Mouse (Mus musculus): ENCODE data around the gene Grap2. TPM values are rescaled to one million over a fixed set of nuclear protein-coding genes. Genes with fewer than 3 reads are reported as not detected.
A peak's percentile ranks its signal among the peaks of the same experiment; 100 is the strongest.

Gene Grap2
- polyA plus RNA-seq, 1 experiment from 2014 or later: 16.0 TPM

DNA sequence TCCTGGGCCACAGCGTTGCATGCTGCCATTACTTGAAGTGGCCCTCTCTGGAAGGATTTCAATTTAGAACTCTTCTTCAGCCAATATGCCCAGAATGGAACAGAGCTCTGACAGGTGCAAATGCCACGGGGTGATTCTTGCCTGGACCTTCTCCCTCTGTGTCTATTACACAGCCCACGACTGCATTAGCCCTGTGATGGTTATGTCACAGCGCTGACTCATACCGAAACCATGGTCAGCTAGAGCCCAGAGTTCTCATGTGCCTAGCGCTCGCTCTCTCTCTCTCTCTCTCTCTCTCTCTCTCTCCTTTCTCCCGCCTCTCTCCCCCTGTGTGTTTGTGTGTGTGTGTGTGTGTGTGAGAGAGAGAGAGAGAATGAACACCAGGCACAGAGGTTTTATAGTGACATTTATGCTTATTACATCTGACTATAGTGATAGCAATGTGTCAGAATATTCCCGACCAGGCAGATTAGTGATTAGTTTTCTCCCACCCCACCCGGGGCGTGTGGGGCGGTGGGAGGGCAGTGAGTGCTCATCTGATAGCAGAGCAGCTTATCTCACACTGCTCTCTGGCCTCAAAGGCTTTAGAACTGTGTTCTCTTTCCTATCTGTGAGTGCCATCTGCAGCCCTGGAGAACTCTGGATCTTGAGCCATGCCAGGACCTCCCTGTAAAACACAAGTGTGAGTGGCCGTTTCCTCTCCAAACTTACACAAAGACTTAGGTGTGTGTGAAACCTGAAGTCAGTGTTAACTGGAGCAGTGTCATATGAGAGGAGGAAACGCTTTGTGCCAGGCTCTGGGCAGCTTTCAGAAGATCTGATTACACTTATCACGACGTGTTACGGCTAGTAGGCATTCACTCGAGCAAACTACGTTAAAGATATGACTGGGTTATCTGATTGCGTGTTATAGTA, 10.4 kb downstream of the Grap2 start:
- no peak for ATAC-seq (replicated peaks; ENCODE audit: insufficient number of reproducible peaks, low FRiP score, low TSS enrichment)
- Histone ChIP-seq H3K9me3 (replicated peaks; ENCODE audit: control insufficient read depth, low read length) (no peaks in the 10 kb centered on the region), H3K36me3 (ENCODE audit: control insufficient read depth, insufficient read depth, low read length) (no peaks in the 10 kb centered on the region), H3K27ac (ENCODE audit: low read depth, low read length) (no peak overlapping the region), H3K4me1 (ENCODE audit: control insufficient read depth, insufficient read depth, low read length) (0 out of 2 replicates have a peak, but pooled peaks cover 7% of the 10 kb centered on the region), H3K4me2 (peak overlapping the region; percentile 12; the same call in 1 of the 2 replicates), H3K4me3 (ENCODE audit: low read depth, low read length) (no peak overlapping the region), H3K9ac (ENCODE audit: low read depth, low read length) (0 out of 2 replicates have a peak overlapping the region, but pooled peaks have one; percentile 18), H3K27me3 (ENCODE audit: control insufficient read depth, insufficient read depth, low read length) (peaks cover 24% of the 10 kb centered on the region; the same call in 1 of the 2 replicates)
- 41% methylated on average over 20 of the region's 20 CpGs for WGBS (ENCODE audit: insufficient replicate concordance)

DNA sequence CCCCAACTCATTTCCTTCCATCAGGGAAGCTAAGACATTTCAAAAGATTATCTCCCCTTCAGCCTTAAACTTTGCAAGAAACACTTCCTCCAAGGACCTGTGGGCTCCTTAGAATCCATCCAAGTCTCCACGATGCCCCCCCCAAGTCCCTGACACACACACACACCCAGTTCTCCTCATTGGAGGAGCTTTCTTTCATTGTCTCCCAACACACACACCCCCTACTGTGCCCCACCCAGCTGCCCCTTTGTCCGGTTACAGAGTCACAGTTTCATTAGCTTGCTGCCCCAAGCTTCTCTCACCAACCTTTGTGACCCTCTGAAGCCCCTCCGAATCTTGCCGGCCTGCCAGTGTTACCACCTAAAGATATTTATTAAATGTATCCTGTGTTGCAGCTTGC, 13.9 kb downstream of the Grap2 start:
- H3K27me3 ChIP-seq (ENCODE audit: control insufficient read depth, insufficient read depth, low read length): peaks cover 13% of the 10 kb centered on the region
- 0 out of 2 replicates have a peak, but pooled peaks cover 7% of the 10 kb centered on the region for H3K4me1 ChIP-seq (ENCODE audit: control insufficient read depth, insufficient read depth, low read length)
- no peak overlapping the region for H3K4me2 ChIP-seq
- 52% methylated on average over 4 of the region's 4 CpGs for WGBS (ENCODE audit: insufficient replicate concordance)
- H3K9me3 ChIP-seq (replicated peaks; ENCODE audit: control insufficient read depth, low read length): no peaks in the 10 kb centered on the region
- no peaks in the 10 kb centered on the region for H3K36me3 ChIP-seq (ENCODE audit: control insufficient read depth, insufficient read depth, low read length)
- no peak overlapping the region for H3K9ac ChIP-seq (ENCODE audit: low read depth, low read length)
- no peak overlapping the region for H3K27ac ChIP-seq (ENCODE audit: low read depth, low read length)
- H3K4me3 ChIP-seq (ENCODE audit: low read depth, low read length): no peak overlapping the region
- no peak for ATAC-seq (replicated peaks; ENCODE audit: insufficient number of reproducible peaks, low FRiP score, low TSS enrichment)

DNA sequence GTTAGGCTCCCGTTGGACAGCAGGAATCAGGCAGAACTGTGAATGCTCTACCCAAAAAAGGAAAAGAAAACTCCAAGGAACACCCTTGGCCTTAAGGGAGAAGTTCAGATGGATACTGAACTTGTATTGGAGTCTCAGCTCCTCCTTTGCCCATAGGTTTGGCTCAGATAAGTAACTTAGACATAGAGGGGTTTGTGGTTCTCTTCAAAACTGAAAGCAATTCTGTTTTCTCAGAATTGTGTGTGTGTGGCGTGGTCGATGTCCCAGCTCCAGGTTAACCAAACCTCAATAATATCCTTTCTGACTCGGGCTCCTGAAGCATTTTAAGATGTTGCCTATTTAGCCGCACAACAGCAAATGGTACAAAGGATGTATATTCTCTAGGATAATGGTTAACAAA, 18.2 kb downstream of the Grap2 start:
- H3K27me3 ChIP-seq (ENCODE audit: control insufficient read depth, insufficient read depth, low read length): peaks cover under 1% of the 10 kb centered on the region
- ATAC-seq (replicated peaks; ENCODE audit: insufficient number of reproducible peaks, low FRiP score, low TSS enrichment): no peak
- WGBS (ENCODE audit: insufficient replicate concordance): 90% methylated on average over 5 of the region's 5 CpGs
- no peaks in the 10 kb centered on the region for H3K9me3 ChIP-seq (replicated peaks; ENCODE audit: control insufficient read depth, low read length)
- peaks cover 6% of the 10 kb centered on the region; the same call in 1 of the 2 replicates for H3K4me1 ChIP-seq (ENCODE audit: control insufficient read depth, insufficient read depth, low read length)
- H3K4me3 ChIP-seq (ENCODE audit: low read depth, low read length): no peak overlapping the region
- H3K9ac ChIP-seq (ENCODE audit: low read depth, low read length): no peak overlapping the region
- no peak overlapping the region for H3K4me2 ChIP-seq
- no peaks in the 10 kb centered on the region for H3K36me3 ChIP-seq (ENCODE audit: control insufficient read depth, insufficient read depth, low read length)
- no peak overlapping the region for H3K27ac ChIP-seq (ENCODE audit: low read depth, low read length)

DNA sequence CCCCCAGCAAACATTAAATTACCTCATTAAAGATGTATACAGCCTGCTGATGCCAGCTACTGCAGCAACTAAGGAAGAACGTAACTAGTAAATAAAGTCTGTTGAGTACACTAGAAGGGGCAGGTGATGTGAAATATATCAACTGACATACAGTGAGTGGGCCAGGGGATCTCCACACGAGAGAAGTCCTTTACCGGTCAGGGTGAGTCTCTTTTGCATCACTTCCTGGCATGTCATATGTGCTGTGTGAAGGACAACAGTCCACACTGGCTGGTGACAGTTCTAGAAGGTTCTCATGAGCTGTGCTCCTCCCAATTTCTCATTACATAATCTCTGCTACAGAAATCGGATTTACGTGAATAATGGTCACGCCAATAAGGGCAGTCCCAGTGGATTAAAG, 20.3 kb downstream of the Grap2 start:
- Histone ChIP-seq H3K4me1 (ENCODE audit: control insufficient read depth, insufficient read depth, low read length) (peaks cover 6% of the 10 kb centered on the region; the same call in 1 of the 2 replicates), H3K27me3 (ENCODE audit: control insufficient read depth, insufficient read depth, low read length) (no peaks in the 10 kb centered on the region; the same call in 1 of the 2 replicates), H3K27ac (ENCODE audit: low read depth, low read length) (no peak overlapping the region), H3K9ac (ENCODE audit: low read depth, low read length) (no peak overlapping the region), H3K4me2 (no peak overlapping the region), H3K36me3 (ENCODE audit: control insufficient read depth, insufficient read depth, low read length) (no peaks in the 10 kb centered on the region), H3K9me3 (replicated peaks; ENCODE audit: control insufficient read depth, low read length) (no peaks in the 10 kb centered on the region), H3K4me3 (ENCODE audit: low read depth, low read length) (no peak overlapping the region)
- ATAC-seq (replicated peaks; ENCODE audit: insufficient number of reproducible peaks, low FRiP score, low TSS enrichment): no peak
- WGBS (ENCODE audit: insufficient replicate concordance): 83% methylated on average over 6 of the region's 6 CpGs

DNA sequence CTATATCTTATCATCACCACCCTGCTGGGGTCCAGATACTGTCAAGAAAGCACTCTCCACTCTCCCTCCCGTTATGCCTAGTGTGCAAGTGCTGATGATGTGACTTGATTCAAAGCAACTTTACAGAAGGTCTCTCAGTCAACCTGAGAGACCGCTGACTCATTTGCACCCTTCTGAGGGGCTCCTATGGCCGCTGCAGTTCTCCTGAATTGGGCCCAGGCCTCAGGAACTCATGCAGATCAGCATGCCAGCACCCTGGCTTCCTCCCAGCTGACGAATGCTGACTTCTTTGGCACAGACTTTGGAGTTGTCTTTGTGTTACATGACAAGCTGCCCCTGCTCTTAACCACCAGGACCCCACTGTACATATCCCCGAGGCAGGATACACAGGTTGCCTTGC, 21.5 kb downstream of the Grap2 start:
- H3K9me3 ChIP-seq (replicated peaks; ENCODE audit: control insufficient read depth, low read length): no peaks in the 10 kb centered on the region
- H3K4me3 ChIP-seq (ENCODE audit: low read depth, low read length): no peak overlapping the region
- H3K27ac ChIP-seq (ENCODE audit: low read depth, low read length): no peak overlapping the region
- H3K36me3 ChIP-seq (ENCODE audit: control insufficient read depth, insufficient read depth, low read length): no peaks in the 10 kb centered on the region
- no peaks in the 10 kb centered on the region for H3K27me3 ChIP-seq (ENCODE audit: control insufficient read depth, insufficient read depth, low read length)
- ATAC-seq (replicated peaks; ENCODE audit: insufficient number of reproducible peaks, low FRiP score, low TSS enrichment): no peak
- H3K4me1 ChIP-seq (ENCODE audit: control insufficient read depth, insufficient read depth, low read length): peaks cover 7% of the 10 kb centered on the region
- H3K4me2 ChIP-seq: no peak overlapping the region
- H3K9ac ChIP-seq (ENCODE audit: low read depth, low read length): no peak overlapping the region
- 43% methylated on average over 5 of the region's 5 CpGs for WGBS (ENCODE audit: insufficient replicate concordance)

DNA sequence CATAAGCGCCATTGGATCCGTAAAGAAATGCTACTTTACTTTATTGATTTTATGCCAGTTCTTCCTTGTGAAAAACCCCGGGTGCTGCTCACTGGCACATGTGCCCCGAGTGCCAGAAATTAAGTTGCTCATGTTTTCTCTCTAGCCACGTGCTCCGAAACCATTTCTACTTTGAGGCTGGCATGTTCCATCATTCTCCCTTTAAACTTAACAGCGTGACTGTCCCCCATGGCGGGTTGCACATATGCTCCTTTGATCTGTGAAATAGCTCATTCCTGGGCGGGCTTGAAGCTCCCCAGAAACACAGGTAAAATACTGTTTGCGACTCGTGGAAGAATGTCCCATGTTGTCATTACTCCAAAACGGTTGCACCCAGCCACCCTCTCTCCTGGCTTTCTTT, 26.4 kb downstream of the Grap2 start:
- no peak overlapping the region for H3K27ac ChIP-seq (ENCODE audit: low read depth, low read length)
- H3K4me1 ChIP-seq (ENCODE audit: control insufficient read depth, insufficient read depth, low read length): peaks cover 18% of the 10 kb centered on the region
- 72% methylated on average over 12 of the region's 12 CpGs for WGBS (ENCODE audit: insufficient replicate concordance)
- H3K4me2 ChIP-seq: peak overlapping the region; percentile 53
- H3K9ac ChIP-seq (ENCODE audit: low read depth, low read length): no peak overlapping the region
- no peaks in the 10 kb centered on the region for H3K27me3 ChIP-seq (ENCODE audit: control insufficient read depth, insufficient read depth, low read length)
- no peaks in the 10 kb centered on the region for H3K36me3 ChIP-seq (ENCODE audit: control insufficient read depth, insufficient read depth, low read length)
- no peaks in the 10 kb centered on the region for H3K9me3 ChIP-seq (replicated peaks; ENCODE audit: control insufficient read depth, low read length)
- no peak overlapping the region; the same call in 1 of the 2 replicates for H3K4me3 ChIP-seq (ENCODE audit: low read depth, low read length)
- no peak for ATAC-seq (replicated peaks; ENCODE audit: insufficient number of reproducible peaks, low FRiP score, low TSS enrichment)

DNA sequence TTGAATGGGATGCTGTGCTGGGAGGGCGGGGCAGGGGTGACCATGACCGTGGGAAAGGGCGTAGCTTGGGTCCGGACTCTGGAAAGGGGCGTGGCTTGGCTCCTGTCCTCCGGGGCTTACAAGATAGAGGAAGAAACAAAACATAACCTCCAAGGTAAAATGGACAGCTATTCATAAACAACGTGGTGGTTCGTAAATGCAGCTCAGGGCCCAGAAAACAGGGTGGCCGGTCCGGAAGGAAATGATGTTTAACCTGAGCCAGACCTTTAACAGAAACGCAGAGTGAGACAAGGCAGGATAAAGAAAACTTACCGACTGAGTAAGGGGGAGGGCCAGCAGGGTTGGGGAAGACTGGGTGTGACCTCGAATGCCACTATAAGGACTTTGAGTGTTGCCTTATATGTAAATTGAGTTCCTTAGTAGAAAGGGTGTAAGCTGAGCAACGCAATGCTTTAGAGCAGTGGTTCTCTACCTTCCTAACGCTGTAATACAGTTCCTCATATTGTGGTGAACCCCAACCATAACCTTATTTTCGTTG, 26.9 kb downstream of the Grap2 start:
- Histone ChIP-seq H3K9ac (ENCODE audit: low read depth, low read length) (0 out of 2 replicates have a peak overlapping the region, but pooled peaks have one; percentile 28), H3K4me3 (ENCODE audit: low read depth, low read length) (peak overlapping the region; percentile 29), H3K9me3 (replicated peaks; ENCODE audit: control insufficient read depth, low read length) (no peaks in the 10 kb centered on the region), H3K4me1 (ENCODE audit: control insufficient read depth, insufficient read depth, low read length) (peaks cover 15% of the 10 kb centered on the region), H3K27me3 (ENCODE audit: control insufficient read depth, insufficient read depth, low read length) (no peaks in the 10 kb centered on the region), H3K27ac (ENCODE audit: low read depth, low read length) (0 out of 2 replicates have a peak overlapping the region, but pooled peaks have one; percentile 29), H3K36me3 (ENCODE audit: control insufficient read depth, insufficient read depth, low read length) (no peaks in the 10 kb centered on the region), H3K4me2 (peak overlapping the region; percentile 53)
- peak; percentile 76; the same call in 1 of the 2 replicates for ATAC-seq (replicated peaks; ENCODE audit: insufficient number of reproducible peaks, low FRiP score, low TSS enrichment)
- WGBS (ENCODE audit: insufficient replicate concordance): 32% methylated on average over 16 of the region's 16 CpGs

DNA sequence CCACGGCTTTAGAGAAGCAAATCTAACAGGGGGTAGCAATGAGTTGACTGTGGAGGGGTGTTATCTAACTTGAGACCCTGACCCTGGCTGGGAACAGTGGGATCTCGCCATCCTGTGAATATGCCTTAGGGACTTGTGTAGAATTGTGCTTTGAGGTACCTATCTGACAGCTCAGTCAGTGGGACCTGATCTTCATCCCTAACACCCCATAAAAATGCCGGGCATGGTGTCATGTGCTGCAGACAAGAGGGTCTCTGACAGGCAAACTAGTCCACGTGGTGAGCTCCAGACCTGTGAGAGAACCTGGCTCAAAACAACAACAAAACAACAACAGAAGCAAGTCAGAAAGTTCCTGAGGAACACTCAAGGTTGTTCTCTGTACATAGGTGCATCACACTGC, 27.4 kb downstream of the Grap2 start:
- WGBS (ENCODE audit: insufficient replicate concordance): 53% methylated on average over 4 of the region's 4 CpGs
- Histone ChIP-seq H3K27ac (ENCODE audit: low read depth, low read length) (0 out of 2 replicates have a peak overlapping the region, but pooled peaks have one; percentile 29), H3K36me3 (ENCODE audit: control insufficient read depth, insufficient read depth, low read length) (no peaks in the 10 kb centered on the region), H3K9me3 (replicated peaks; ENCODE audit: control insufficient read depth, low read length) (no peaks in the 10 kb centered on the region), H3K4me1 (ENCODE audit: control insufficient read depth, insufficient read depth, low read length) (peaks cover 15% of the 10 kb centered on the region), H3K4me3 (ENCODE audit: low read depth, low read length) (no peak overlapping the region), H3K4me2 (peak overlapping the region; percentile 53), H3K9ac (ENCODE audit: low read depth, low read length) (no peak overlapping the region), H3K27me3 (ENCODE audit: control insufficient read depth, insufficient read depth, low read length) (no peaks in the 10 kb centered on the region)
- no peak for ATAC-seq (replicated peaks; ENCODE audit: insufficient number of reproducible peaks, low FRiP score, low TSS enrichment)
